Mouse (Mus musculus) neutrophil, adult 5-6 weeks (primary cell): ENCODE measurements around the gene Nif3l1. TPM values are rescaled to one million over a fixed set of nuclear protein-coding genes. Genes with fewer than 3 reads are reported as not detected.

Experiments
- ATAC-seq: fragments of 151-379, 151-347 bp; 2 replicates; pipeline ENCODE4 v1.8.0; 2017; ENCODE audit warnings: mild to moderate bottlenecking, moderate TSS enrichment; ENCODE audit not compliant: insufficient number of reproducible peaks, poor library complexity, low FRiP score, severe bottlenecking; ENCODE audit errors: extremely low read depth
- total RNA-seq: library from RNA; stranded (forward); fragments of 200-1000 nt; gene quantifications from 2 replicates; pipeline ENCODE4 v1.2.3, GENCODE M21; 2017

The Nif3l1 gene
- total RNA-seq = 9.5 and 14.1 TPM in 2 replicates

DNA sequence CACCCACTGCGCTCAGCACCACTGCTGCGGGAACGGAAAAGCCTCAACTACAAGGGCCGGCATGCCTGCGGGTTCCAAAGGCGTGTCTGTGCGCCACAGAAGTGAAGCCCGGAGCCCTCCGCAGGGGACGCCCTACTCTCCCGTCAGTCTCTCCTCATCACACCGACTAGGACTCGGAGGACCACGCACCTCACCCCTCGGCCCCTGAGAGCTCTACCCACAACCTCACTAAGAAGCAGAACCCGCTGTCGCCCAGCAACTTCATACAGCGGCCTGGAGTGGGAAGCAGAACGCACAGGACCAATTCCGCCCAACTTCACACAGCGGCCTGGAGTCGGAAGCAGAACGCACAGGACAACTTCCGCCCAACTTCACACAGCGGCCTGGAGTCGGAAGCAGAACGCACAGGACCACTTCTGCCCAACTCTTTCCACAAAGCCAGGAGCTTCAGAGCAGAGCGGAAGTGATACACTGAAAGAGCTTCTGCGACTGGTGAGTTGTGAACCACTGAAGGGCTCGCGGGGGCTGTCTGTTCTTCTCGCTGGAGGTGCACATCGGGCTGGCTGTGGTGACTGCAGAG, at the start of gene Nif3l1, which contains the start of gene Ppil3:
TSS of gene Nif3l1 (plus strand) at position 9 of the 580 bp plus-strand sequence.
TSS of gene Ppil3 (minus strand) at position 344 of the 580 bp plus-strand sequence.
- ATAC-seq = peak; percentile 94

DNA sequence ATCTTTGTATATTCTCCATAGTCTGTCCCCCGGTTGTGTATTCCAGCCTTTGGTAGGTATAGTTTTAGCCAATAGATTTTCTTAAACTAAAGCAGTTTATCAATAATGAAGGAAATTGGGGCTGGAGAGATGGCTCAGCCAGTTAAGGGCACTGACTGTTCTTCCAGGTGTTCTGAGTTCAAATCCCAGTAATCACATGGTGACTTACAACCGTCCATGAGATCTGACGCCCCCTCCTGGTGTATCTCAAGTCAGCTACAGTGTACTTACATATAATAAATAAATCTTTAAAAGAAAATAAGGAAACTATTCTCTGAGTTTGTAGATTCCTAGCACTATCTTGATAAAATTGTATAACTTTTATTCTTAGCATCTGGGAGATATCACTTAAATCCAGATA, 49.6 kb upstream of the Nif3l1 start:
- ATAC-seq = no peak

DNA sequence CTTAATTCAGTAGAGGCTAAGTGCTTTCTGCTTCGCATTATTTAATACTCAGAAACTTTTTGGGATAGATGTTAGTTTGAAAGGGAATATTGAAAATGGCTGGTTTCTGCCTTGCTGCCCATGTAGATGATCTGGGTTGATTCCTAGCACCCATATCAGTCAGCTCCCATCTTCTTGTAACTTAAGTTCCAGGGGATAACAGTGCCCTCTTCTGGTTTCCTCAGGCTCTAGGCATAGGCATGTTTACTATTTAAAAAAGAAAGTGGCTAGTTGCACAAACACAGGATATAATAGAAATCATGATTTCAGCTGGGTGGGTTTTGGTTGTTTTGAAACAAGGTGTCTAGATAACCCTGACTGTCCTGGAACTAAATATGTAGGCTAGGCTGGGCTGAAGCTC, 48.8 kb upstream of the Nif3l1 start:
- ATAC-seq = no peak

DNA sequence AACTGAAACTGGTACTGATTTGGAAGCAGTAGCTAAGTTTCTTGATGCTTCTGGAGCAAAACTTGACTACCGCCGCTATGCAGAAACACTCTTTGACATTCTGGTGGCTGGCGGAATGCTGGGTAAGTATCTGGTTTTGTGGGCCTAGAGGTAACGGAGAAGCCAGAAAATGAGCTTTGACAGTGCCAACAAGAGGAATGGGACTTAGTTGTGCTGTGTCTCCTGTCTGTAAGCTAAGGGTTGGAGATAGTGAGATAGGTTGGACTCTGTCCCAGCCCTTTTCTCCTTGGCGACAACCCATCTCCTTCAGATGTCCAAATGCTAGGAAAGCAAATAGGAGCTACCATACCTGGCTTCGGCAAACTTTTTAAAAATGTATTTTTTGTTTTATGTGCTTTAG, 47.2 kb upstream of the Nif3l1 start:
- ATAC-seq = no peak

DNA sequence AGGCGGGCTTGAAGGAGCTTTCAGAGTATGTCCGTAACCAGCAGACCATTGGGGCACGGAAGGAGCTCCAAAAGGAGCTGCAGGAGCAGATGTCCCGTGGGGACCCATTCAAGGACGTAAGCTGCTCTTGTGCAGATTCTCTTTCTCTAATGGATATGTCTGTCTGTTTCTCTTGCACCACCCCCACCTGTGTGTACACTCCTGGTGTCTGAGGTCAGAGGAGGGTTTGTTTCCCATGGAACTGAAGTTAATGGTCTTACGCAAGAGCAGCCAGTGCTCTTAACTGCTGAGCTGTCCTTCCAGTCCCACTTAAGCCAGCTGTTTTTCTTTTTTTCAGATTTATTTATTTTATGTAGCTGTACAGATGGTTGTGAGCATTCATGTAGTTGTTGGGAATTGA, 43.6 kb upstream of the Nif3l1 start:
- ATAC-seq = no peak

DNA sequence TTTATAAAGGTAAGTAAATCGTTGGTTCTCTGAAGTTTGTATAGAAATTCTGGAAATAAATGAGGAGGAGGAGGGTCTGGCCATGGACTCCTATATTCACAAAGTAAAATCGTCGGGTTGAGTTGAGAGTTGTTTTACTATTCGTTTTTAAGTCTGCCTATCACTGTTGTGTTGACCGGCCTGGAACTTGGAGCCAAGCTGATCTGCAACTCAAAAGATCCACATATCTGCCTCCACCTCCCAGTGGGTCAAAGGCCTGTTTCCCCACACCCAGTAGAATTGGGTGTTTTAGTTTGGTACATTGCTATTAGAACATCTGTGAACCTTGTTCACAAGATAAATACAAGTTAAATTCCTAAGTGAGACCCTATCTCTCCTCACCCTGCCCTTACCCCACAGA, 41.2 kb upstream of the Nif3l1 start:
- no peak for ATAC-seq

DNA sequence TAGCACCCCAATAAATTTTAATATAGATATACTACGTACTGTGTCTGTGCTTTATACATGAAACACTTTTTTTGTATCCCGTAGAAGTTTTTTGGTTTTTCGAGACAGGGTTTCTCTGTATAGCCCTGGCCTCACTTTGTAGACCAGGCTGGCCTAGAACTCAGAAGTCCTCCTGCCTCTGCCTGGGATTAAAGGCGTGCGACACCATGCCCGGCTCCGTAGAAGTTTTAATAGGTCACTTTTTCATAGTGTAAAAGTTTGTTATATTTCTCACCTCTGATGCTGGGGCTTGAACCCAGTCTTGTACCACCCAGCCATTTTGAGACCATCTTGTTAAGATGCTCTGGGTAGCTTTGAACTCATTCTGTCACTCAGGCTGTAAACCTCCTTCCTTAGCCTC, 37.6 kb upstream of the Nif3l1 start:
- ATAC-seq = no peak

DNA sequence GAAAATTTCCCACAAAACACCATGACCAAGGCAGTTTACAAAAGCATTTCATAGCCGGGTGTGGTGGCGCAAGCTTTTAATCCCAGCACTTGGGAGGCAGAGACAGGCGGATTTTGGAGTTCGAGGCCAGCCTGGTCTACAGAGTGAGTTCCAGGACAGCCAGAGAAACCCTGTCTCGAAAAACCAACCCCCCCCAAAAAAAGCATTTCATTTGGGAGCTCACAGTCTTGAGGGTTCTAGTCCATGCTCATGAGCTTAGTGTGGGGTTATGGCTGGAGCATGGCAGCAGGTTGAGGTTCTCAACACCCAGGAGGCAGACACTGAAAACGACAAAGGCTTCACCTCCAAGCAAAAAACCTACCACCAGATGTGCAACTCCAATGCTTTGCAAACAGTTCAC, 36.8 kb upstream of the Nif3l1 start:
- no peak for ATAC-seq

DNA sequence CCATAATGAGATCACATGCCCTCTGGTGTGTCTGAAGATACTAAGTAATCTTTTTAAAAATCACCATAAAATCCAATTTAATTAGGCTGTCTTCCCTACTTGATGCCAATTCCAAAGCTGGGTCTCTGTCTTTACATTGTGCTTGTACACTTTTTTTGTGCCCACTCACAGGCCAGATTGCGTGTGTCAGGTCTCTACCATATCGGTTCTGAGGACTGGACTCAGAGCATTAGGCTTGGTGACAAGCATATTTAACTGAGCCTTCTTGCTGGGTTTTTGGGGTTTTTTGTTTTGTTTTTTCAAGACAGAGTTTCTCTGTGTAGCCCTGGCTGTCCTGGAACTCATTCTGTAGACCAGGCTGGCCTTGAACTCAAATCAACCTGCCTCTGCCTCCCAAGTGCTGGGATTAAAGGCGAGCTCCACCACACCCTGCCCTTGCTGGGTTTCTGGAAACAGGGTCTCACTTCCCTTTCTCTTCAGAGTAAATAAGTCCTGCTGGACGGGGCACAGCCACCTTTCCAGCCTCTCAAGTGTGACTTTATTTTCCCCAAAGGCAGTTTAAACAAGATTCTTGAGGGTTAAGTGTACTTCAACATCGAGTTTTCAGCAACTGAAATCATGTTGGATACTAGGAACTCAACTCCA, 35.3 kb upstream of the Nif3l1 start:
- no peak for ATAC-seq

DNA sequence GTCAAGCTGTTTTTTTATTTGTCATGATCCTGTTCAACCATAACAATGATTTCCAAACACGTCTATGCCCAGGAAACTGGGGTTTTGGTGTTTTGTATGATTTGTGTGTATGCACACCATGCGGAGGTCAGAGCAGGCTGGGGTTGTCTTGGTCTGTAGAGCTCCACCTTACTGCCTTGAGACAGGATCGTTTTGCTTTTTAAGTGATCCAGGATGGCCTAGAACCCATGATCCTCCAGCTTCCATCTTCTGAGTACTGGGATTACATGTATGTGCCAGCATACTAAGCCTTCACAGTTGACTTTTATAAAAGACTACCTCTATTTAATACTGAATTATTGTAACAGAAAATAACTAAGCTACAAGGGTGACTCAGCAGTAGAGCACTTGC, 34.8 kb upstream of the Nif3l1 start:
- ATAC-seq = no peak

DNA sequence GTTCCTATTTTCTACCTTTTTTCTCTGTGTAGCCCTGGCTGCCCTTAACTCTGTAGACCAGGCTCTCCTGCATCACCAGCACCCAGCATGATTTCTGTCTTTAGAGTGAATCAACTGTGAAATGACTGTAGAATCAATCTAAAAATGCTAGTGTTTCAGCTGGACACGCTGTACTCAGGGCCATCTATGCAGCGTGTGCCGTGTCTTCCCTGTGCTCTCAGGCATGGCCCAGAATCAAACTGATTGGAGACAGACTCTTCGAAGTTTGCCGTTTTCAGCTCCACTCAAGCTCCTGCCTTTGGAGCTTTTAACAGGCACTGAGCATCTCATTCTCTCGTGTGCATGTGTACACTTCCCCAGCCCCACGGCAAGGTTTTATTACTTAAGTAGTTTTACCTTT, 34.2 kb upstream of the Nif3l1 start:
- ATAC-seq = no peak

DNA sequence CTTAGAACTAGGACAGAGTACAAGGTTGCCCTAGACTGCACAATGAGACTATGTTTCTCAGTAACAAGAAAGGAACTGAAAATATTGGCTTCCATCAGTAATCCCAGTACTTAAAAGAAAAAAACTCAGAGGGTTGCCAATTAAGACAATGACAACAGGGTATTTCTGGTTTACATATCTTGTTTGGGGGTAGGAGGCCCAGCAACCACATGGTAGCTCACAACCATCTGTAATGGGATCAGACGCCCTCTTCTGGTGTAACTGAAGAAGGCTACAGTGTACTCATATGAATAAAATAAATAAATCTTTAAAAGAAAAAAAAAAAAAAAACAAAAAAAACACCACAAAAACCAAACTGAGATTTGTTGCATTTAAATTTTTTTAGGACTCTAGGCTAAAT, 29.5 kb upstream of the Nif3l1 start:
- ATAC-seq = no peak

DNA sequence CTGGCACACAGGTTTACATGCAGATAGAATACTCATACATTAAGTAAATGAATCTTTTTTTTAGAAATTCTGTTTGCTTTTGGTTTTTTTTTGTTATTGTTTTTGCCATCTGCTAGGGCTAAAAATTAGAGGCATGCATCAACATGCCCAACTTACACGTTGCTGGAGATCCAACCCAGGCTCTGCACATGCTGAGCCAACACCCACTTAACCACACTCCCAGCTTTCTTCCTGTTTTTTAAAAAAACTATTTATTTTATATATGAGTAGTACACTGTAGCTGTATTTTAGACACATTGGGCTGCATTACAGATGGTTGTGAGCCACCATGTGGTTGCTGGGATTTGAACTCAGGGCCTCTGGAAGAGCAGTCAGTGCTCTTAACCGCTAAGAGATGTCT, 28.9 kb upstream of the Nif3l1 start:
- ATAC-seq = no peak

DNA sequence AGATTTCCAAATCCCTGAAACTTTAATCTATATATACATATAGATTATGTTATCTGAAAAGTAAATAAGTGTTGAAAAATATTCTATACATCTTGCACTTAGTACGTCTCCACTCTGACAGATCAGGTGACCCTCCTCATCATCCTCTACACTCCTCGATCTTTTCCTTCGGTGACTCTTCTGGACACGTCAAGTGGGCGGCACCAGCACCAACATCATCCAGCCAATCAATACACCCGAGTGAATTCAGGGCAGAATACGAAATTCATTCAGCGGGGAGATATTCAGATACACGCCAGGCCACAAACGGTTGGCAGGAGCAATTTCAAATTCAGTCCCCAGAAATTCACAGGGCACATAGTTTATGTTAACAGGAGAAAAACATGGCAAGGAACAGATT, 24.9 kb upstream of the Nif3l1 start:
- no peak for ATAC-seq

DNA sequence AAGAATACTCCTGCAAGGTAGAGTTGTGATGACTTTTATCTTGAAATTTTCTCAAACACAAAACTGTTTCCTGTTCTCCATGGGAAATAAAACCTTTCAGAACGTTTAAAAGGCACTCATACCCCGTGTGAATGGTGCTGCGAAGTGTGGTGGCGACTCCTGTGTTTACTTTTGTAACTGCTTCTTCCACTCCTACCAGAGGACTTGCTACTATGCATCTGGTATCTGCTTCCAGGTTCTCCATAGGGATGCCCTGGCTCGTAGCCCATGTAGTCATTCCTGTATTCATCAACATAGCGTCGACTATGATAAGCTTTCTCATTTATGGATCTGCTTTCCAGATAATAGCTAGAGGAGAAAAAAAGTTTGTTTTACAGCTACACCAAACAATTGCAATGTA, 24.0 kb upstream of the Nif3l1 start:
- no peak for ATAC-seq

DNA sequence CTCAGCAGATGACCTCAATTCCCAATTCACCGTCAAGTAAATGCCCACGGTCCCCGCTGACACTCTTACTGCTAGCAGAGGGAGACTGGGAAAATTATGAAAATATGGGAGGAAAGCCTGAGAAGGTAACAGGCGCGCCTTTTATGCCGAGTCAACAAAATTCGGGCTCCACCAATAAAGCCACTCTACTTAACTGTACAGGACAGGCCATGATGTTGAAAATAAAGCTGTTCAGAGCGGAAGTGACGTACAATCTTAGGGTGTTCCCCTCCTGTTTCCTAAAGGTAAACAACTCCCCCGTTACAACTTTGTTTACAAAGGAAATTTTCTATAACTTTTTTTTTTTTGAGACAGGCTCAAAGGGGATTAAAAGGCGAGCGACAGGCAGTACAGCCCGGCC, 22.1 kb upstream of the Nif3l1 start:
- peak; percentile 73 for ATAC-seq

DNA sequence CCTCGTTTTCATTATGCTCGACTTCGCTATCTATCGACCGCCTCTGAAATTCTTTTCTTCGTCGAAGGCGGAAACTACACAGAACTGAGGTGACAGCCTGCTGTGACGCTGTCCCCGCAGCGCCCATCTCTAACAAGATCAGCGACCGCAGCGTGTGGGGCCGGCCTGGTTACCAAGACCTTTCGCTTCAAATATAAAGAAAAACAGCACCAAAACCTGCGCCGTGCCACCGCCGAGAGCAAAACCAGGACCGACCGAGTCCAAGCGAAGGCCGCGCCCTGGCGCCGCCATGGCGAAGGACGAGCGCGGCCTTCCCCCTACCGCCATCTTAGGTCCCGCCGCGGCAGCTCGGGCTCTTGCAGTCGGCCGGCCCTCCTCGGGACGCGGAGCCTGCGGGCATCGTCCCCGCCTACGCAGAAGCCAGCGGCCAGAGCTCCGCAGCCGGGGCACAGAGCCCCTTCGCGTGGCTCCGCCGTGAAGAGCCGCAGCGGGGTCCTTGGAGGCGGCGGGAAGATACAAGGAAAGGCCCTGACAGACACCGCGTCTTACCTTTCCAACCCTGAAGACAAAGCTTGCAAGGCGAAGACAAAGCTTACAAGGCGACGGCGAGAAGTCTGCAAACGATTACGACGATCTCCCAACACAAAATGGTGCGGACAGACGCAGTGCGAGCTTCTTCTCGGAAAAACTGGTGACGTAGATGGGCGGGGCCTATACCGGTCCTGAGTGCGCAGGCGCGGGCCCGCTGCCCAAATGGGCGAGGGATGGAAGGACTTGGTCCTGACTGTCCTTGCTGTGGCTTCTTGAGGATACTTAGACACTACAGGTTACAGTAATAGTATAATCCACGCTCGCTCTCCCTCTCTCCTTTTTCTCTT, 21.3 kb upstream of the Nif3l1 start, which contains the start of gene Clk1:
TSS of gene Clk1 (minus strand) at position 696 of the 878 bp plus-strand sequence.
- ATAC-seq = peak; percentile 86

DNA sequence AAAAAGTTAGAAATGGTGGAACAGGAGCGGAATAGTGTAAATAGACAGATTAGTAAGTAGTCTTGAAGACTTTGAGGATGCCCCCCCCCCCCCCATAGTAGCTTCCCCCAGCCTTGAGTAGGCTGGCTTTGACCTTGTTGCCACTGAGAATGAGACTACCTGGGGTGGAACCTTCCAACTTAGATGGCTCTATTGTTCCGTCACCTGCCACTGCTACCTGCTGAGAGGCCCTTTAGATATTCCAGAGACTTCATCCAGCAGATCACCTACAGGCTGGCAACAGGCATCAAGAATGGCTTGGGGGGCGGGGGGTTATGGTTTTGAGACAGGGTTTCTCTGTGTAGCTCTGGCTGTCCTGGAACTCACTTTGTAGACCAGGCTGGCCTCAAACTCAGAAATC, 20.4 kb upstream of the Nif3l1 start:
- no peak for ATAC-seq

DNA sequence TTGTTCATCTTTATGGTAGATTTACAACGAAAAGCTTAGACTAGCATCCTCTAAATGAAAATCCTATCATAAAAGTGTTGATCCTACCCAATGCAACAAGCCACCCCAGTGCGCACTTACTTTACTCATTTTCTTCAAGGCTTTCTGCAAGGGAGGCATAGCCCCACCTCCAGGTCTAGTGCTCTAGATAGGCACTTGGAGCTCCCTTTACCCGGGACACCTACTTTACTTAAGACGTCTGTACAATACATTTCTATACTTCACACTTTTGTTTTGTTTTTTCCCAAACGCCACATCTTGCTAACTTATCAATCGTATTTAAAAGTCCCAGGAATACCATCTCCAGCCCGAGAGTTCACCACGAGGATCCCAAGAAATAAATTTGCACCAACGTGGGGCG, 260 bp upstream of the Nif3l1 start:
- no peak for ATAC-seq

DNA sequence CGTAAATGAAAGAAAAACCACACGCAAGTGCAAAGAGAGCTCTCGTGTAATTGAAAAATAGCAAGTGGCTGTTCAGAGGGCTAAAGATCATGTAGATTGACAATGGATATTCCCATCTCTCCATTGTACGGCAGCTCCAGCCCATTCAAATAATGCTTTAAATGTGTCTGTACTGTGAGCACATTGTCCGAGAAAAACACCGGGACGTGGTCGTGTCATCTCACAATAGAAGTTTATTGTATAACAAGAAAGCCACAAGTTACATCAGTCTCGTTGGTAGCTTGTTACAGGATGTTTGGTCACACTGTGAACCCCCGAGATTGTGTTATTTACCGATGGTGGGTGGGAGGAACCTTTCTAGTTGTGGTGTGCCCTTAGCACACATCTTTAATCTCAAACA, 910 bp downstream of the Nif3l1 start:
- ATAC-seq = no peak
